Mouse (Mus musculus): ENCODE results near the gene Hist1h1a.

GRCm38 (mm10) chr13:23753314-23754078 lies 10.0 kb upstream of the Hist1h1a start:
- no peak for TF ChIP-seq POLR2A (IDR thresholded peaks at IDR 0.05; ENCODE audit: low read depth, low read length)
- TF ChIP-seq CTCF (conservative IDR thresholded peaks at IDR 0.05; ENCODE audit: insufficient read depth, insufficient read length, low read depth, low read length): no peak

All from kidney, adult 2 months (tissue).